Mouse (Mus musculus): ENCODE measurements at regions not wholly inside any gene's neighbourhood (a gene's known extent, or its start where the extent isn't known, plus 50 kb on each side); places are given as distances from the start of the nearest gene placed in this dataset.

DNA sequence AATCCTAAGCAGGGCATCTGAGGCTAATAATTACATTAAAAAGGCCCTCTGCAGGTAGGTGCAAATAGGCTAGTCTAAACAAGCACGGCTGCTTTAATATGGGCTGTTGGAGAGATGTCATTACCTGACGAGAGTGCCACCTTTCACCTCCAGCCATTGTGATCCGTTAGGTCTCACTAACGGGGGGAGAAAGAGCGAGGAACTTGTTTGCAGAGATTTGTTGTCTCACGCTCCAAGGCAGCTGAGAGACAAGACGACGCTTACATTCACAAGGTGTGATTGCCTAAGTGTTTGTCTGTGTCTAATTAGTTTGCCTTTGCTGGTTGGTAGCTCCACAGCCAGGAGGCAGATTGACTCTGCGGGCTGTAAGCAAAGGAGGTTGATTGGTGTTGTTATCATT lies 180.3 kb downstream of the Zfp326 start:
- DNase-seq (ENCODE audit: low read depth, low spot score): no peak

DNA sequence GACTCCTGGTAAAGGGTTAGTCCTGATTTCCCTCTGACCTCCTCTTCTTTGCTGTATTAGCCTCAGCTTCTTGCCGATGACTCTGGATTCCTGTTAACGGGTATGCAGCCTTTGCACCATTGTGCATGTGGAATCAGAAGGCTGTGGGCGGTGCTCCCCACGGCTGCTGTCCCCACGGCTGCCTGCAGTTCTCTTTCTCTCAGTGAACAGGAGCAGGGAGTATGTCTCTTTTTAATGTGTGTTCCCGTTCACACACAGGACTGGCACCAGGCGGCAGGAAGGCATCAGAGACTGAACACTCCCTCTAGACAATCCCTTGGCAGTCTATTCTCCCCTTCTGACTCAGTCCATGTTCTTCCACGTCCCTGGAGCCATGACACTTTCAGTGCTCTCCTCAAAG lies 178.9 kb downstream of the Zfp326 start:
- no peak for DNase-seq (ENCODE audit: low read depth, low spot score)

DNA sequence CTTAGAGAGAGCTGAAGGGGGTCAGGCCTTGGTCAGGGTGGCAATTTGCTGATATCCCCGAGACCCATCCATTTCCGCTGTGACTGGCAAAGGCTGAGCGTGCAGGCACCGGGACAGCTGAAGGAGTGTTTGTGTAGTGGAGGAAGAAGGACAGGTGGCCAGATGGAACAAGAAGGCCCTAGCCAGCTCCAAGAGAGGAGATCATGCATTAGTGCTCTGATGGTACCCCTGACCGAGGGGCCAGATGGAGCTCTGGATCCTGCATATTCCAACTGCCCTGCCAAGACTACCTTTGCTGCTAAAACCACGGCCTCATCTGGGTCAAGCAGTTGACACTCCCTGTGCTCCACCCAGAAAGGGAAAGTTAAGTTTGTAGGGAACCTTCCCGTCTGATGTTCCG lies 174.7 kb downstream of the Zfp326 start:
- DNase-seq (ENCODE audit: low read depth, low spot score): no peak

DNA sequence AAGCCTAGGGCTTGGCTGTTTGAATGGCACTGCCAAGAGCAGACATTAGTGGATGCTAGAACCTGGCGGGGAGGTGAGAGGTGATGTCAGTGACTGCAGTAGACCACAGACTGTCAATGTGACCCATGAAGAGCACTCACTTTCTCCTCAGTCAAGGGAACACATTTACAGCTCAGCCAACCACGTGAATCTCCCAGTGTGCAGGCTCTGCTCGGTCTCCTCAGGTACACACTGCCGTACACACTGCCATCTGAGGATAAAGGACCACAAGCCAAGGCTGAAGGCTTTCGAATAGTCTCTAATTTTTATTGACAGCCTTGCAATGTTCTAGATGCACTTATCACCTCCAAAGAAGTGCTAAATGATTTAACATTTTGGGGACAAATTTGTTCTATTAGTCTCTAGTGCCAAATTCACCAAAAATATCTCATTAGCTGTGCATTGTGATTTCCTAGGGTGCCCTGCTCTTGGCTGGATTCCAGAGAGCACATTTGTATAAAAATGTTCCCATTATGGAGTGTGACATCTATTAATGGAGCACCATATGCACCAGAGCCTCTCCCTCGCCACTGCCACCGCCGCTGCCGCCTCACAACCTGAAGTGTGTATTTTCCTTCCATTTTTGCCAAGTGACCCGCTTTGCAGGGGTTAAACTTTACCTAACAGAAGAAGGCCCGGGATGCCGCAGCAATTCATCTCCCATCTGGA lies 168.7 kb downstream of the Zfp326 start:
- no peak for DNase-seq (ENCODE audit: low read depth, low spot score)

GRCm38 (mm10) chr5:106038321-106038720 lies 162.0 kb downstream of the Zfp326 start:
- DNase-seq (ENCODE audit: low read depth, low spot score): no peak

DNA sequence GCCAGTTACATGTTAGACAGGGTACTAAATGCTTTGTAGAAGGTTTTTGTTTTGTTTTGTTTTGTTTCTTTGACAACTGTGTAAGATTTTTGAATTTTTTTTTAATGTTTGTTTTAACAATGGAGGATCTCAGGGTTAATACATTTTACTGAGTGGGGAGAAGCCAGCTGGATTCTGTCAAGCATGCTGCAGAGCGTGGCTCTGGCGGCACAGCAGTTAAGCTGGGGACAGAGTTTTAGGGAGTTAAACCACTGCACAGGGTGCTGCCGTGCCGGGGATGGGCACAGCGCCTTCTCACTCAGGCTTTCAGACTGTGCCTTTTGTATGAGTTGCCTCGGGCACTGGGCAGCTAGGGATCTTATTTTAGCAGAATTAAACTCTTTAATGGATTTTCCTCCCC lies 159.8 kb downstream of the Zfp326 start:
- DNase-seq (ENCODE audit: low read depth, low spot score): no peak

- DNase-seq (ENCODE audit: low read depth, low spot score): no peak
These were observed 156.6 kb downstream of the Zfp326 start for GRCm38 (mm10) chr5:106032956-106033355.

GRCm38 (mm10) chr5:106026861-106027260 lies 150.5 kb downstream of the Zfp326 start:
- no peak for DNase-seq (ENCODE audit: low read depth, low spot score)

DNA sequence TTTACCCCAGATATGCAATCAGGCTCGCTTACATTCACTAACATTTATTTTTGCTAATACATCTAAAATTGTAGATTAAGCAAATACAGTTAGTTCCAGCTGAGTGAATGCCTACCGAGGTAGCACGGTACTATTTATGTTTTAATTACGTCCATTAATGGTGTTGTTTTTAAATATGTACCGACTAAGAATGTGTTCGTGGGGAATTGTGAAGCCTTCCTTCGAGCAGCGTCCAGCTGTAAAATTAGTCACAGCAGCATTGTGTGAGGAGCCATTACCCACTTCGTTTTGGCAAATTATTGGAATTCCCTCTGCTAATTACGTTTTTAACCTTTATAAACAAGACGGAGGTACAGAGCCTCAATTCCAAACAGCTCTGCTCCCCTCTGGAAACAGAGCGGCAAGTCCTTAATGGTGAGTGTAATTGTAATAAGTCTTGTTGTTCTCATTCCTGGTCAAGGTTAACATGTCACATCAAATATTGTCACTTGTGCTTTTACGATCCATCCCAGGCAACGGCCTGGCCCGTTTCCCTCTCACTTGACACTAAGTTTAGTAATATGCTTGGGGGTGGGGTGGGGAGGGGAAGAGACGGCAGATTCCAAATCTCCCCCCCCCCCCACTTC lies 128.0 kb downstream of the Zfp326 start:
- DNase-seq (ENCODE audit: low read depth, low spot score): no peak

DNA sequence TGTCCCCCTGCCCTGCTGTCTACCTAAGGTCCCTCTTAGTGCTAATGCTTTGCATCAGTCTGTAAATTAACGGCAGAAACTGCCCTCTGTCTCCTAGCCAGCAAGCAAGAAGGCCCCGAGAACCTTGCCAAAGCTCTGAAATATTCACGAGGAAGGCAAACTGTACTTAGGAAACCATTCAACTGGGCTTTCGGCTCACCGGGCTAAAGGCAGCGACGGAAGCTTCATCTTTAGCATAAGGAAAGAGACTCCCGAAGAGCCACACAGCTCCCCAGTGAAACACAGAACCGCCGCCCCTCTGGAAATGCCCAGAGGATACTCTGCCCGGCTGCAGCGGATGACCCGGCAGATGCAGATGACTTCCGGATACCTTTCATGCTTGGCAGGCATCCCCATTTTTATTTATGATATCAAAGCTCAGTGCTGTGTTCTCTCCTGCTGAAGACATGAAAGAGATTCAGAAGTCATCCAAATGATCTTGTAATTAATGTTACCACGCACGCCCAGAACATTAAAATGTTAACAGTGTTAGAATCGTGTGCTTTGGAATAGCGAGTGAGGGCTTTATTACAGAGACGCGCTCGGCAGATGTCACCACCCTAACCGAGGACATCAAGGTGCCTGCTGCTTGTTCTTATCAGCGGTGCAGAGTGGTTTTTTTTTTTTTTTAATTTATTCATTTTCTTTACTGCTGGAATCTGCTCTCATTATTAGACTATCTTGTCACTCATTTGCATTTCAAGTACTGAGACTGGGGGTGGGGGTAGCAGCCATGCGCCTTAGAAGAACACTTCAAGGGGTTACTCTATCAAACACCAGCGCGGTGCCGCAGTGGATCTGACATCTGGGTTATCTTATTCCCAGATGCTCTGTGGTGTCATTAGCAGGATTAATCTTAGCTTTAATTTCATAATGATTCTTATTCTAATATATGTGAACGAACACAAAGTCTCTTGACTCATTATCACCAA lies 127.2 kb downstream of the Zfp326 start:
- no peak for DNase-seq (ENCODE audit: low read depth, low spot score)

DNA sequence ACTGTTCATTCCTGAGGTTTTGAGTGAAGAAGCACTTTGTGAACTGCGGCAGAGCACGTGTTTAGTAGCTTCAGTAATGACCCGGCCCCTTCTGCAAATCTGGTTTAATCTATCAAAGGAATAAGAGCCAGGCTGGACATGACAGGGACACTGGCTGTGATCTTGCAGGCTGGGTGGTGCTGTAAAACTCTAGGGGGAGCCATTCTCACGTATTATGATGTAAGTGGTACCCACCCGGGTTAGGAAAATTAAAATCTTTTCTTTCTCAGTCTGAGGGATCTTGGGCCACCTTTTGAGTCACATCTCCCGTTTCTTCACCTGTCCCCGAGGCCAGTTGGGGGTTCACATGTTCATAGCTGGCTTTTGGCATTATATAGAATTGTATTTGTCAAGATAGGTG lies 126.0 kb downstream of the Zfp326 start:
- DNase-seq (ENCODE audit: low read depth, low spot score): no peak

- no peak for DNase-seq (ENCODE audit: low read depth, low spot score)
These were observed 117.9 kb downstream of the Zfp326 start for GRCm38 (mm10) chr5:105994218-105994617.

GRCm38 (mm10) chr5:105993066-105993760 lies 116.8 kb downstream of the Zfp326 start:
- no peak for DNase-seq (ENCODE audit: low read depth, low spot score)

DNA sequence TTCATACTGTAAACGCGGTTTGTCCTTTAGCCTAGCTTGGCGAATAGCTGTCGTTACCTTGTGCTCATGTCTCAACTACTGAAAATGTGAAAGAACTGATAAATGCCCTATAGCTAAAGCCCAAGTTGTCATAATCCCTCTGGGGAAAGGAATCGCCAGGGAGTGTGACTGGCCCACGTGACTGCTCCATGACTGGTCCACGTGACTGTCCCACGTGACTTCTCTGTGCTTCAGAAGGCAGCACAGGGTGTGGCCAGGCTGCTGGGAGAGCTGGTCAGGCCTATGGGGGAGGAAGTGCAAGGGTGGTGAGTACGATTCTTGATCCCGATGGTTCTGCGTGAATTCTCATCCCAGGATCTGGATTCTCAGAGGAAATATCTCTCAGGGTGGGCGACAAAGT lies 114.4 kb downstream of the Zfp326 start:
- DNase-seq (ENCODE audit: low read depth, low spot score): peak; percentile 74

DNA sequence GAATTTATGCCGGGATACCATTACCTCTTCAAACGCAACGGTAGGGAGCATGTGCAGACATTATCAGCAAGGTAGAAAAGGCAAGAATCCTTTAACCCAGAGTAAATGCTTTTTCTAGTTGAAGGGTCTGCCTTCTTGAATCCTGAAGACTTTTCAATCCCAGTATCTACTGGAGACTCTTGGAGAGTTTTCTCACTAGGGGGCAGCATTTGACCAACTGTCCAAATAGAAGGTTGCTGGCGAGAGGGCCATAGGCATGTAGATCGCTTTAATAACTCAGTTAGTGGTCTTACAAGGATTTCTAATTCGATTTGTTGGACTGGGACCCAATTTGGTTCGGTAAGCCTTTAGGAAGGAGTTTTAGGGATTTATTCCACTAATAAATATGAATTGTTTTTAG lies 110.0 kb downstream of the Zfp326 start:
- peak; percentile 70 for DNase-seq (ENCODE audit: low read depth, low spot score)

DNA sequence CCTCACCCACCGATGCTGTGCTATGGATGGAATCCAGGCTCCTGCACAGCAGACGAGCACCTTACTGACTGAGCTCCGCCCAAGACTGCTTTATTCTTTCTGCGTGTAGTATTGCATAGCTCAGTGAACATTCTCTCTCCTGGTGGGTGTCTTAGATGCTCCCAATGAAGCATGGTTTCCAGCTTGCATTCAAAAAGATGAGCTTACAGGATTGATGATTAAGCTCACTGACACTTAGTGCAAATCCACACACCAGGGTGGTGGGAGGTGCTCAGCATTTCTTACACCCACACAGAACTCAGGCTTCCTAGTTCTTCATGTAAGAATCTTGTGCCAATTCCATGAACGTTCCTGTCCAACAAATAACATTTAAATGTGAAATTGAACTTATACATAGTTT lies 106.8 kb downstream of the Zfp326 start:
- DNase-seq (ENCODE audit: low read depth, low spot score): no peak

GRCm38 (mm10) chr5:105976746-105977145 lies 100.4 kb downstream of the Zfp326 start:
- no peak for DNase-seq (ENCODE audit: low read depth, low spot score)

DNA sequence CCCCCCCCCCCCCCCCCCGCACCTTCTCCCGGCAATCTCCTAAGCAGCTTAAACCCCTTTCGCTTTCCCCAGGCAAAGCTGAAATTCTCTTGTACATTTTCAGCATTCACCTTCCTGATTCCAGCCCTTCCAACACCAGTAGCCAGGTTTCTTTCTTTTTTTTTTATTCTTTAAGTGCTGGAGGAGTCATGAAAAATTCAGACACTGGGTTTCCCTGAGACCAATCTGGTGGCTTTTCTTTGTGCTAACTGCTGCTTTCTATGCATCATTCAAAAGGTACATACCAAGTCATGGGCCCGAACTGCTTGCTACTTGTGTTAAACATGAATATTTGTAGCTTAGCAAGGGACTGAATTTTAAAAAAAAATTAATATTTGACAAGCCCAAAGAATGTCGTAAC lies 99.7 kb downstream of the Zfp326 start:
- DNase-seq (ENCODE audit: low read depth, low spot score): no peak

GRCm38 (mm10) chr5:105975275-105976011 lies 99.1 kb downstream of the Zfp326 start:
- DNase-seq (ENCODE audit: low read depth, low spot score): peak; percentile 34

DNA sequence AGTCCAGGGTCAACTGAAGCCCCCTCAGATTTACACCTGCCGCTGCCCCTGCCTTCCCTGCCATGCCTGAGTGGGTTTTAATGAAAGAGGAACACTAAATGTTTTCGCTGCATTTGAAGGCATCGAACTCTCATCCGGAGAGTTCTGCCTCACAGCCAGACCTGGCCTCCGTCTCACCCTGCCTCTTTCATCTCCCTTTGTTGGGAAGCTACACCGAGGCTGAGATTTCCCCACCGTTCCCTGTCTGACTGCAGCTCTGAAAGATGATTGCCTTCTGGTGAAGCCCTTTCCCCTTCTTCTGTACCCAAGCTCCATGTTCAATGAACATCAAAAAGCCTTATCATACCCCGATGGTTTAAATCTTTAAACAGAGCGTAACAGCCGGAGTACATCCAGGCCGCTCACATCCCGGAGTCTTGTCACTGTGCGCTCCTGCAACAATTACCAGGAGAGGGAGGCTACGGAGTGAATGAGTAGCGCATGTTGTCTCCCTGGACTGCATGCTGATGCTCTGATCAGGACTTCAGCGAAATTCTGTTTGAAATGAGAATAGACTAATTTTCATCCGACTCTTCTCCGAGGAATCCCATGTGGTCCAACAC lies 98.3 kb downstream of the Zfp326 start:
- DNase-seq (ENCODE audit: low read depth, low spot score): no peak
